Mouse (Mus musculus) embryonic facial prominence, embryonic 14.5 days (tissue): ENCODE results near the gene Galm. TPM values are rescaled to one million over a fixed set of nuclear protein-coding genes. Genes with fewer than 3 reads are reported as not detected.

ENCODE experiments used
- ATAC-seq: fragments of 200-750 bp; cut with Nextera tagmentation; 2 replicates; pipeline ENCODE4 v1.8.0; 2017; ENCODE audit warnings: low read depth, moderate number of reproducible peaks, moderate TSS enrichment
- DNase-seq: peaks from one replicate; pipeline ENCODE4 v3.0.0-alpha.2; 2015; ENCODE audit warnings: low spot score
- H3K27ac ChIP-seq: fragments of 300-500 bp; sonication (generic); replicated peaks from 2 replicates; pipeline ENCODE4 v1.5.1; 2014; ENCODE audit warnings: low read depth, mild to moderate bottlenecking, low read length, moderate library complexity
- H3K27me3 ChIP-seq: fragments of 300-500 bp; sonication (generic); replicated peaks from 2 replicates; pipeline ENCODE4 v1.6.1; 2014; ENCODE audit warnings: low read length; ENCODE audit not compliant: control insufficient read depth, insufficient read depth
- H3K36me3 ChIP-seq: fragments of 300-500 bp; sonication (generic); 2 replicates; pipeline ENCODE4 v1.6.1; 2014; ENCODE audit warnings: low read length, mixed read lengths; ENCODE audit not compliant: control insufficient read depth, insufficient read depth
- H3K4me1 ChIP-seq: fragments of 300-500 bp; sonication (generic); 2 replicates; pipeline ENCODE4 v1.6.1; 2014; ENCODE audit warnings: antibody characterized with exemption, low read length; ENCODE audit not compliant: control insufficient read depth, insufficient read depth
- H3K4me2 ChIP-seq: fragments of 300-500 bp; sonication (generic); 2 replicates; pipeline ENCODE4 v1.6.1; 2014; ENCODE audit warnings: low read depth, mild to moderate bottlenecking, low read length, moderate library complexity, mixed read lengths
- H3K4me3 ChIP-seq: fragments of 300-500 bp; sonication (generic); 2 replicates; pipeline ENCODE4 v1.5.1; 2014; ENCODE audit warnings: low read depth, mild to moderate bottlenecking, low read length
- H3K9ac ChIP-seq: fragments of 300-500 bp; sonication (generic); 2 replicates; pipeline ENCODE4 v1.6.1; 2014; ENCODE audit warnings: low read depth, mild to moderate bottlenecking, low read length, moderate library complexity, mixed read lengths
- H3K9me3 ChIP-seq: fragments of 300-500 bp; sonication (generic); 2 replicates; pipeline ENCODE4 v1.6.1; 2016; ENCODE audit warnings: low read length; ENCODE audit not compliant: control insufficient read depth
- WGBS: fragments of 180-500 bp; shearing (Covaris S2); extraction: QIAGEN DNeasy Blood & Tissue Kit; methylation state at CpG from one replicate; pipeline ENCODE4 v1.1.7; 2014; 5-methylcytosine and 5-hydroxymethylcytosine counted together
- polyA plus RNA-seq: library from polyadenylated mRNA; unstranded; fragments of >200 nt; fragmentation: Nextera tagmentation; extraction: Ambion mirVana; gene quantifications from 2 replicates; pipeline ENCODE4 v1.2.1, GENCODE M21; 2014

The Galm gene
- polyA plus RNA-seq, 1 experiment from 2014 or later, result 25.8 TPM

- H3K27me3 ChIP-seq, result no peaks in the 10 kb centered on the region
- H3K36me3 ChIP-seq, result no peaks in the 10 kb centered on the region
- no peak overlapping the region for H3K4me3 ChIP-seq
- DNase-seq (no peak), ATAC-seq (no peak)
- H3K27ac ChIP-seq, result no peak overlapping the region
- H3K4me1 ChIP-seq, result peaks cover 6% of the 10 kb centered on the region
- H3K9me3 ChIP-seq, result no peaks in the 10 kb centered on the region
- WGBS, result 81% methylated on average over 9 of the region's 9 CpGs
- H3K4me2 ChIP-seq, result peak overlapping the region; percentile 45
- H3K9ac ChIP-seq, result no peak overlapping the region
Measured at GRCm38 (mm10) chr17:80095254-80095899, 31.9 kb upstream of the Galm start.

GRCm38 (mm10) chr17:80096043-80096719 lies 31.1 kb upstream of the Galm start:
- H3K4me1 ChIP-seq, result peaks cover 6% of the 10 kb centered on the region
- WGBS, result 12% methylated on average over 20 of the region's 20 CpGs
- peak overlapping the region; percentile 38; the same call in 1 of the 2 replicates for H3K9ac ChIP-seq
- H3K36me3 ChIP-seq, result no peaks in the 10 kb centered on the region
- H3K9me3 ChIP-seq, result no peaks in the 10 kb centered on the region
- peak; percentile 86 for DNase-seq
- no peak overlapping the region for H3K27ac ChIP-seq
- H3K4me3 ChIP-seq, result peak overlapping the region; percentile 16; the same call in 1 of the 2 replicates
- peak overlapping the region; percentile 45 for H3K4me2 ChIP-seq
- H3K27me3 ChIP-seq, result no peaks in the 10 kb centered on the region
- peak; percentile 84 for ATAC-seq

GRCm38 (mm10) chr17:80096720-80097114 lies 30.6 kb upstream of the Galm start:
- no peaks in the 10 kb centered on the region for H3K27me3 ChIP-seq
- no peak overlapping the region for H3K4me3 ChIP-seq
- 84% methylated on average over 8 of the region's 8 CpGs for WGBS
- ATAC-seq (no peak), DNase-seq (no peak)
- no peaks in the 10 kb centered on the region for H3K36me3 ChIP-seq
- H3K4me2 ChIP-seq, result 0 out of 2 replicates have a peak overlapping the region, but pooled peaks have one; percentile 45
- H3K9ac ChIP-seq, result no peak overlapping the region
- no peaks in the 10 kb centered on the region for H3K9me3 ChIP-seq
- no peak overlapping the region for H3K27ac ChIP-seq
- H3K4me1 ChIP-seq, result peaks cover 6% of the 10 kb centered on the region

GRCm38 (mm10) chr17:80097221-80097620 lies 30.1 kb upstream of the Galm start:
- 43% methylated on average over 2 of the region's 2 CpGs for WGBS
- Histone ChIP-seq H3K27ac (no peak overlapping the region), H3K27me3 (no peaks in the 10 kb centered on the region), H3K4me2 (no peak overlapping the region), H3K36me3 (no peaks in the 10 kb centered on the region), H3K4me1 (peaks cover 6% of the 10 kb centered on the region), H3K9me3 (no peaks in the 10 kb centered on the region), H3K9ac (no peak overlapping the region), H3K4me3 (no peak overlapping the region)
- DNase-seq, result no peak
- no peak for ATAC-seq

- no peaks in the 10 kb centered on the region for H3K27me3 ChIP-seq
- ATAC-seq (no peak), DNase-seq (no peak)
- no peak overlapping the region for H3K27ac ChIP-seq
- no peak overlapping the region for H3K4me3 ChIP-seq
- no peak overlapping the region for H3K4me2 ChIP-seq
- H3K9ac ChIP-seq, result no peak overlapping the region
- no peaks in the 10 kb centered on the region for H3K36me3 ChIP-seq
- WGBS, result 80% methylated on average over 6 of the region's 6 CpGs
- no peaks in the 10 kb centered on the region for H3K9me3 ChIP-seq
- peaks cover 6% of the 10 kb centered on the region for H3K4me1 ChIP-seq
Measured at GRCm38 (mm10) chr17:80099823-80100222, 27.4 kb upstream of the Galm start.

GRCm38 (mm10) chr17:80105348-80105978 lies 21.8 kb upstream of the Galm start:
- no peaks in the 10 kb centered on the region for H3K36me3 ChIP-seq
- H3K4me3 ChIP-seq, result no peak overlapping the region
- H3K4me1 ChIP-seq, result no peaks in the 10 kb centered on the region
- H3K27me3 ChIP-seq, result no peaks in the 10 kb centered on the region
- DNase-seq, result no peak
- WGBS, result 84% methylated on average over 10 of the region's 10 CpGs
- no peak for ATAC-seq
- no peaks in the 10 kb centered on the region for H3K9me3 ChIP-seq
- H3K4me2 ChIP-seq, result no peak overlapping the region
- no peak overlapping the region for H3K9ac ChIP-seq
- no peak overlapping the region for H3K27ac ChIP-seq

GRCm38 (mm10) chr17:80112665-80113305 lies 14.5 kb upstream of the Galm start:
- 71% methylated on average over 5 of the region's 5 CpGs for WGBS
- H3K9me3 ChIP-seq, result no peaks in the 10 kb centered on the region
- H3K4me2 ChIP-seq, result no peak overlapping the region
- H3K4me1 ChIP-seq, result no peaks in the 10 kb centered on the region
- no peaks in the 10 kb centered on the region for H3K36me3 ChIP-seq
- no peak overlapping the region for H3K9ac ChIP-seq
- DNase-seq (no peak), ATAC-seq (no peak)
- no peak overlapping the region for H3K4me3 ChIP-seq
- no peak overlapping the region for H3K27ac ChIP-seq
- H3K27me3 ChIP-seq, result no peaks in the 10 kb centered on the region

GRCm38 (mm10) chr17:80113468-80113867 lies 13.8 kb upstream of the Galm start:
- Histone ChIP-seq H3K36me3 (no peaks in the 10 kb centered on the region), H3K9me3 (no peaks in the 10 kb centered on the region), H3K4me3 (no peak overlapping the region), H3K27ac (no peak overlapping the region), H3K9ac (no peak overlapping the region), H3K27me3 (no peaks in the 10 kb centered on the region), H3K4me1 (no peaks in the 10 kb centered on the region), H3K4me2 (no peak overlapping the region)
- DNase-seq (no peak), ATAC-seq (no peak)
- 86% methylated on average over 4 of the region's 4 CpGs for WGBS
